Mouse (Mus musculus): ENCODE measurements around the gene Atp6v1e1. TPM values are rescaled to one million over a fixed set of nuclear protein-coding genes. Genes with fewer than 3 reads are reported as not detected.
"Not testable (repeated sequence)": the region's sequence is repeated elsewhere in the genome, so short reads cannot be mapped to it uniquely, and the experiment has no call there.

The Atp6v1e1 gene
- total and polyA plus RNA-seq, 2 experiments from 2014 or later, result 205 to 329 TPM

DNA sequence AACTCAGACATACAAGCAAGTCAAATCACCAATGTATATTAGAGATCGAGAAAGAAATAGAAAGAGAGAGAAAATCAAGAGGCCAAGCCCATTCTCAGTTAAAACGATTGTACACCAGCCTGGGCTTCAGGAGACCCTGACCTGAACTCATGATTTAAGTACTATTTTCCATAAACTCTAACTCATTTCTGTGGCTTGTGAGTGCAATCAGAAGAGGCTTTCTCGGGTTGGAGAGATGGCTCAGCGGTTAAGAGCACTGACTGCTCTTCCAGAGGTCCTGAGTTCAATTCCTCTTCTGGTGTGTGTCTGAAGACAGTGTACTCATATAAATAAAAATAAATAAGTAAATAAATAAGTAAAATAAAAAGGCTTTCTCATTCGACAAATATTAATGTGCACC is 878 bp downstream of the Atp6v1e1 start:
- WGBS, result 47% methylated on average over 5 of the region's 5 CpGs
- no peak for ATAC-seq

DNA sequence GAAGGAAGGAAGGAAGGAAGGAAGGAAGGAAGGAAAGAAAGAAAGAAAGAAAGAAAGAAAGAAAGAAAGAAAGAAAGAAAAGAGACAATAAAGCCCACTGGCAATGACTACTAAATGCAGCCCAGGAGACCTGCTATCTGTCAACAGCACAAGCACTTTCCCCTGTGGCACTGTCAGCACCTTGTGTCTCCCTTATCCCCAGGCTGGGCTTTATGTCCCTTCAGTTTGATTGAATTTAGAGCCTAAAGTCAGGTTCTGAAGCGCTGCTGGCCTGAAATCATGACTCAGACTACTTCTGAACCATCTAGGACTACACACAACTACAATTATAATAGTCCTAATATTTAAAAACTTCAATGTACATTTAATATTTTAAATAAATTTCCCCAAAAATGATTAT is 1.7 kb downstream of the Atp6v1e1 start:
- Histone ChIP-seq H3K4me2 (ENCODE audit: low read depth, low read length) (peak overlapping the region; percentile 79; the same call in 1 of the 2 replicates), H3K9ac (replicated peaks; ENCODE audit: low read length) (no peak overlapping the region), H3K9me3 (ENCODE audit: low read length) (no peaks in the 10 kb centered on the region), H3K4me3 (ENCODE audit: low read length) (no peak overlapping the region), H3K27ac (no peak overlapping the region), H3K4me1 (ENCODE audit: insufficient read depth, low read length) (peaks cover 10% of the 10 kb centered on the region; the same call in 1 of the 2 replicates), H3K36me3 (ENCODE audit: insufficient read depth, low read length) (peaks cover 18% of the 10 kb centered on the region), H3K27me3 (ENCODE audit: insufficient read depth, low read length) (no peaks in the 10 kb centered on the region)
- 96% methylated on average over 1 of the region's 1 CpGs for WGBS
- DNase-seq (ENCODE audit: low spot score) (no peak), ATAC-seq (no peak)
- no peak for TF ChIP-seq CTCF (IDR thresholded peaks at IDR 0.05; ENCODE audit: low read depth)

More for the DNA sequence above, 878 bp downstream of the Atp6v1e1 start:
- no peaks in the 10 kb centered on the region for H3K9me3 ChIP-seq (ENCODE audit: low read length)
- H3K4me1 ChIP-seq (ENCODE audit: insufficient read depth, low read length), result peaks cover 10% of the 10 kb centered on the region; the same call in 1 of the 2 replicates
- H3K27ac ChIP-seq, result no peak overlapping the region
- H3K4me3 ChIP-seq (ENCODE audit: low read length), result peak overlapping the region; percentile 96
- no peak for TF ChIP-seq CTCF (IDR thresholded peaks at IDR 0.05; ENCODE audit: low read depth)
- H3K9ac ChIP-seq (replicated peaks; ENCODE audit: low read length), result peak overlapping the region; percentile 86
- peaks cover 18% of the 10 kb centered on the region for H3K36me3 ChIP-seq (ENCODE audit: insufficient read depth, low read length)
- no peaks in the 10 kb centered on the region for H3K27me3 ChIP-seq (ENCODE audit: insufficient read depth, low read length)
- peak overlapping the region; percentile 79 for H3K4me2 ChIP-seq (ENCODE audit: low read depth, low read length)
- no peak for DNase-seq (ENCODE audit: low spot score)

DNA sequence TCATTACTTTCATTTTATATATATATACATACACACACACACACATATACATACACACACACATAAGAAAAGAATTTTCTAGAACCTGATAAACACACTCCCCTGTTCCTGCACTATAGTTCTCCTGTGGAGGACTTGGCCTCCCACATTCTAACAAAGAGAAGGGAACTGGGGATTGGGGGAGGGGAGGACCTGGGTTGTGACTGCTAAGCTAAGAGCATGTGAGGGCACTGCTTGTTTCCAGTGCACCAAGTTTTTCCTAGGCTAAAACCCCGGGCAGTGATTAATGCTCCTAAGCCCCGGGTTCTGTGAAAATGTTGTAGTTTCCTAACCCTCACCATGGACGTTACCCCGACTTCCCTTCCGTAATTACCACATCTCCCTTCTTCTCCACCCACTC is 2.4 kb downstream of the Atp6v1e1 start:
- H3K4me2 ChIP-seq (ENCODE audit: low read depth, low read length), result no peak overlapping the region
- no peak for TF ChIP-seq CTCF (IDR thresholded peaks at IDR 0.05; ENCODE audit: low read depth)
- H3K36me3 ChIP-seq (ENCODE audit: insufficient read depth, low read length), result peaks cover 18% of the 10 kb centered on the region
- ATAC-seq (no peak), DNase-seq (ENCODE audit: low spot score) (no peak)
- no peak overlapping the region for H3K27ac ChIP-seq
- no peaks in the 10 kb centered on the region for H3K9me3 ChIP-seq (ENCODE audit: low read length)
- WGBS, result 92% methylated on average over 5 of the region's 5 CpGs
- H3K9ac ChIP-seq (replicated peaks; ENCODE audit: low read length), result no peak overlapping the region
- H3K4me3 ChIP-seq (ENCODE audit: low read length), result no peak overlapping the region
- peaks cover 10% of the 10 kb centered on the region; the same call in 1 of the 2 replicates for H3K4me1 ChIP-seq (ENCODE audit: insufficient read depth, low read length)
- H3K27me3 ChIP-seq (ENCODE audit: insufficient read depth, low read length), result no peaks in the 10 kb centered on the region

DNA sequence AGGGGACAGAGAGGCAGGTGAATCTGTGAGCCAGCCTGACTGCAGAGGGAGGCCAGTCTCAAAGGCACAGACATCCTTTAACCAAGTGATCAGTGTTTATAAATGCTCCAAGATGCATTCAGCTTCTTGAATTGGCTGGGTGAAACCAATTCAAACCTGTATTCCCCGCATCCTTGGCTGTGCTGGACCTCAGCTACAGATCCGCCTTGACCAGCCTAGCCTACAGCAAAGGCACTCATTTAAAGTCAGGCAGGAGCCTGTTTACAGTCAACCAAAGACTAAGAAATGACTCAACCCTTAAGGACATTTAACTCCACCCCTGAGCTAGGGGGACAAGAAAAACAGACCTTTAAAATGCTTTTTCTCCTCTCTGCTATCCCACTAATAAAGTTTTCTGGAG is 3.3 kb downstream of the Atp6v1e1 start:
- ATAC-seq (no peak), DNase-seq (ENCODE audit: low spot score) (no peak)
- H3K4me3 ChIP-seq (ENCODE audit: low read length), result no peak overlapping the region
- peaks cover 18% of the 10 kb centered on the region for H3K36me3 ChIP-seq (ENCODE audit: insufficient read depth, low read length)
- H3K9me3 ChIP-seq (ENCODE audit: low read length), result no peaks in the 10 kb centered on the region
- no peak overlapping the region for H3K27ac ChIP-seq
- H3K27me3 ChIP-seq (ENCODE audit: insufficient read depth, low read length), result no peaks in the 10 kb centered on the region
- H3K9ac ChIP-seq (replicated peaks; ENCODE audit: low read length), result no peak overlapping the region
- TF ChIP-seq CTCF (IDR thresholded peaks at IDR 0.05; ENCODE audit: low read depth), result no peak
- H3K4me1 ChIP-seq (ENCODE audit: insufficient read depth, low read length), result peaks cover 10% of the 10 kb centered on the region; the same call in 1 of the 2 replicates
- WGBS, result 98% methylated on average over 2 of the region's 2 CpGs
- no peak overlapping the region for H3K4me2 ChIP-seq (ENCODE audit: low read depth, low read length)

DNA sequence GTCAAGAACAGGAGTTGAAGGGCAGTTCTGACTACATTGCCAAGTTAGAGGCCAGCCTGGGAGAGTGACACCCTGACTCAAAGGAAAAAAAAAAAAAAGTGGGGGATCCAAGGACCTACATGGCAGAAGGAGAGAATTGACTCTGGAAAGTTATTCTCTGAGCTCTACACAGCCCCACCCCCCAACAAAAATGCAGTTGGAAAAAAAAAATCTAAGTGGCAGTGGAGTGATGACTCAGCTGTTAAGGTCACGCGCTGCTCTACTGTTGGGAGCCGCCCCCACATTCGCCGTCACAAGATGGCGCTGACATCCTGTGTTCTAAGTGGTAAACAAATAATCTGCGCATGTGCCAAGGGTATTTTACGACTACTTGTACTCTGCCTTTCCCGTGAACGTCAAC is 10.6 kb downstream of the Atp6v1e1 start:
- H3K4me2 ChIP-seq (ENCODE audit: low read depth, low read length); ATAC-seq; H3K4me3 ChIP-seq (ENCODE audit: low read length); DNase-seq (ENCODE audit: low spot score); H3K9me3 ChIP-seq (ENCODE audit: low read length); H3K27me3 ChIP-seq (ENCODE audit: insufficient read depth, low read length); H3K4me1 ChIP-seq (ENCODE audit: insufficient read depth, low read length); H3K9ac ChIP-seq (replicated peaks; ENCODE audit: low read length); H3K27ac ChIP-seq: not testable (repeated sequence)
- WGBS, result 99% methylated on average over 6 of the region's 10 CpGs
- peaks cover 26% of the 10 kb centered on the region for H3K36me3 ChIP-seq (ENCODE audit: insufficient read depth, low read length)

DNA sequence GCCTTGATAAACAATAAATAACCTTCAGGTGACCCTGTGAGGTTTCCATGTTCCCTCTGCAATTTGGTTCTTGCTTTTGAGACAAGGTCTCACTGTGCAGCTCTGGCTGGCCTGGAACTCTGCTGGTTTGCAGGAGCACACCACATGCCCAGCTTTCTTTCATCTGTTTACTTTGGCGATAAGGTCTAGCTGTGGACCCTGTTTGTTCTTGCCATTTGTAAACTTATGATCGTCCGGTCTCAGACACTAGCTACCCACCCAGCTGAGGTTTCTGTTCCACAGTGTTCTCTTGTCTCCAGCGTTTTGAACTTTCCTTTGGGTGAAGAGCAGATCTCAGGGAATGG is 14.9 kb downstream of the Atp6v1e1 start:
- WGBS, result 96% methylated on average over 4 of the region's 4 CpGs

DNA sequence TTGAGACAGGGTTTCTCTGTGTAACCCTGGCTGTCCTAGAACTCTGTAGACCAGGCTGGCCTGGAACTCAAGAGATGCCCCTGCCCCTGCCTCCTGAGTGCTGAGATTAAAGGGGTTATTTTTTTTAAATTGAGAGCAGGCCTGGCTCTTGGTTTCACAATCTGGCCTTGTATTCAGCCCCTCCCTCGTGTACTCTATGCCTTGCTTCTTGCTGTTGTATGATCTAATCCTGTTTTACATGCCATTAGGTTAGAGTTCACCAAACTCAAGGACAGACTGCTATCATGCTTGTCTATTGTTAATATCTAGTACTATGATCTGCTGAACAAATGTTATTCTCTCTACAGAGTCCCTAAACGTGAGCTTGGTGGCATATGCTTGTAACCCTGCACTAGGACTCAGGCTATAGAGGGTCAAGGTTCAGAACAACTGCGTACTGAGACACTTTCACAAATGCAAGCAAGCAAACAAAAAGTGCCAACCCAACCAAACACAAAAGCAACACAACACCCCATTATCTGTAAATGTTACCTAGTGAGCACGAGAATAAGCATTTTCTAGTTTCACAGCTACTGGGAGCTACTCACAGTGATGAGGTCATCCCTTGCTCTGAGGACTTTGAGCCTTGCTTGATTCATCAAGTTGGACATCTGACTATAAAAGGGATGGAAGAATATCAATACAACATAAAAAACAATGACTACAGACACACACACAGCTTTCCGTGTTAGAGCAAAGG is 15.4 kb downstream of the Atp6v1e1 start:
- TF ChIP-seq CTCF (IDR thresholded peaks at IDR 0.05; ENCODE audit: low read depth), result no peak
- H3K36me3 ChIP-seq (ENCODE audit: insufficient read depth, low read length), result peaks cover 63% of the 10 kb centered on the region

More for the DNA sequence above, 14.9 kb downstream of the Atp6v1e1 start:
- ATAC-seq, result no peak
- H3K4me1 ChIP-seq (ENCODE audit: insufficient read depth, low read length), result no peaks in the 10 kb centered on the region
- DNase-seq (ENCODE audit: low spot score), result no peak
- H3K4me3 ChIP-seq (ENCODE audit: low read length), result no peak overlapping the region
- no peaks in the 10 kb centered on the region for H3K9me3 ChIP-seq (ENCODE audit: low read length)
- H3K27ac ChIP-seq, result no peak overlapping the region
- H3K4me2 ChIP-seq (ENCODE audit: low read depth, low read length), result no peak overlapping the region
- no peak overlapping the region for H3K9ac ChIP-seq (replicated peaks; ENCODE audit: low read length)
- H3K36me3 ChIP-seq (ENCODE audit: insufficient read depth, low read length), result peaks cover 58% of the 10 kb centered on the region
- no peak for TF ChIP-seq CTCF (IDR thresholded peaks at IDR 0.05; ENCODE audit: low read depth)
- H3K27me3 ChIP-seq (ENCODE audit: insufficient read depth, low read length), result no peaks in the 10 kb centered on the region

More for the DNA sequence above, 15.4 kb downstream of the Atp6v1e1 start:
- Histone ChIP-seq H3K4me3 (ENCODE audit: low read length) (no peak overlapping the region), H3K4me1 (ENCODE audit: insufficient read depth, low read length) (no peaks in the 10 kb centered on the region), H3K4me2 (ENCODE audit: low read depth, low read length) (no peak overlapping the region), H3K9ac (replicated peaks; ENCODE audit: low read length) (no peak overlapping the region), H3K27ac (no peak overlapping the region), H3K9me3 (ENCODE audit: low read length) (no peaks in the 10 kb centered on the region), H3K27me3 (ENCODE audit: insufficient read depth, low read length) (no peaks in the 10 kb centered on the region)
- DNase-seq (ENCODE audit: low spot score) (no peak), ATAC-seq (no peak)
- WGBS, result 87% methylated on average over 5 of the region's 5 CpGs

Measured in hindbrain, postnatal 0 days (tissue).